Mouse (Mus musculus) midbrain, embryonic 11.5 days (tissue): ENCODE data around the gene Stard7. TPM values are rescaled to one million over a fixed set of nuclear protein-coding genes. Genes with fewer than 3 reads are reported as not detected.

ENCODE experiments used
- ATAC-seq: fragments of 200-750 bp; cut with Nextera tagmentation; 2 replicates; pipeline ENCODE4 v1.8.0; 2017; ENCODE audit warnings: moderate TSS enrichment, moderate library complexity; ENCODE audit not compliant: low FRiP score
- DNase-seq: peaks from one replicate; pipeline ENCODE4 v3.0.0; 2015; ENCODE audit warnings: low spot score; ENCODE audit errors: missing footprints
- H3K27ac ChIP-seq: fragments of 300-500 bp; sonication (generic); 2 replicates; pipeline ENCODE4 v1.5.1; 2014; ENCODE audit warnings: low read depth, low read length
- H3K27me3 ChIP-seq: fragments of 300-500 bp; sonication (generic); 2 replicates; pipeline ENCODE4 v1.6.1; 2014; ENCODE audit warnings: mild to moderate bottlenecking, low read length, moderate library complexity, mixed read lengths; ENCODE audit not compliant: control insufficient read depth, insufficient read depth
- H3K36me3 ChIP-seq: fragments of 300-500 bp; sonication (generic); 2 replicates; pipeline ENCODE4 v1.6.1; 2014; ENCODE audit warnings: mild to moderate bottlenecking, low read length, moderate library complexity, mixed read lengths; ENCODE audit not compliant: control insufficient read depth, insufficient read depth
- H3K4me1 ChIP-seq: fragments of 300-500 bp; sonication (generic); 2 replicates; pipeline ENCODE4 v1.6.1; 2014; ENCODE audit warnings: low read length; ENCODE audit not compliant: control insufficient read depth, insufficient read depth
- H3K4me2 ChIP-seq: fragments of 300-500 bp; sonication (generic); 2 replicates; pipeline ENCODE4 v1.6.1; 2014; ENCODE audit warnings: mild to moderate bottlenecking, moderate library complexity
- H3K4me3 ChIP-seq: fragments of 300-500 bp; sonication (generic); 2 replicates; pipeline ENCODE4 v1.5.1; 2014; ENCODE audit warnings: low read depth, low read length
- H3K9ac ChIP-seq: fragments of 300-500 bp; sonication (generic); 2 replicates; pipeline ENCODE4 v1.6.1; 2014; ENCODE audit warnings: low read length
- H3K9me3 ChIP-seq: fragments of 300-500 bp; sonication (generic); 2 replicates; pipeline ENCODE4 v1.6.1; 2016; ENCODE audit warnings: low read length; ENCODE audit not compliant: control insufficient read depth
- WGBS: fragments of 180-500 bp; shearing (Covaris S2); extraction: QIAGEN DNeasy Blood & Tissue Kit; methylation state at CpG from one replicate; pipeline ENCODE4 v1.1.7; 2014; 5-methylcytosine and 5-hydroxymethylcytosine counted together
- polyA plus RNA-seq: library from polyadenylated mRNA; unstranded; fragments of >200 nt; fragmentation: Nextera tagmentation; extraction: Ambion mirVana; gene quantifications from 2 replicates; pipeline ENCODE4 v1.2.1, GENCODE M21; 2014

The Stard7 gene
- polyA plus RNA-seq, 1 experiment from 2014 or later, result 86.4 TPM

- H3K9me3 ChIP-seq, result no peaks in the 10 kb centered on the region
- H3K27ac ChIP-seq, result no peak overlapping the region
- H3K4me3 ChIP-seq, result no peak overlapping the region
- H3K36me3 ChIP-seq, result no peaks in the 10 kb centered on the region
- ATAC-seq (no peak), DNase-seq (no peak)
- H3K4me1 ChIP-seq, result peaks cover 5% of the 10 kb centered on the region
- WGBS, result 62% methylated on average over 7 of the region's 7 CpGs
- H3K9ac ChIP-seq, result no peak overlapping the region
- H3K27me3 ChIP-seq, result peaks cover 24% of the 10 kb centered on the region
- no peak overlapping the region for H3K4me2 ChIP-seq
Observed at GRCm38 (mm10) chr2:127338012-127338411, 68.0 kb downstream of the Stard7 start.

- WGBS, result 80% methylated on average over 4 of the region's 4 CpGs
- DNase-seq, result no peak
- Histone ChIP-seq H3K27ac (no peak within 1 kb of the TSS), H3K9ac (no peak within 1 kb of the TSS), H3K9me3 (no peaks in the 10 kb centered on the region), H3K27me3 (peaks cover 24% of the 10 kb centered on the region), H3K36me3 (no peaks in the 10 kb centered on the region), H3K4me1 (peaks cover 5% of the 10 kb centered on the region), H3K4me3 (no peak within 1 kb of the TSS), H3K4me2 (no peak within 1 kb of the TSS)
- ATAC-seq, result no peak
Observed at GRCm38 (mm10) chr2:127338416-127338815, 68.4 kb downstream of the Stard7 start, which contains the start of gene Astl. Gene Astl, plus strand, starts transcription at chr2:127338639.

GRCm38 (mm10) chr2:127338833-127339232 is 68.8 kb downstream of the Stard7 start:
- Histone ChIP-seq H3K27me3 (peaks cover 24% of the 10 kb centered on the region), H3K9ac (no peak overlapping the region), H3K4me1 (peaks cover 5% of the 10 kb centered on the region), H3K27ac (no peak overlapping the region), H3K36me3 (no peaks in the 10 kb centered on the region), H3K9me3 (no peaks in the 10 kb centered on the region), H3K4me2 (no peak overlapping the region), H3K4me3 (no peak overlapping the region)
- WGBS, result 77% methylated on average over 4 of the region's 4 CpGs
- DNase-seq, result no peak
- ATAC-seq, result no peak

- no peak for ATAC-seq
- no peak overlapping the region for H3K4me2 ChIP-seq
- no peaks in the 10 kb centered on the region for H3K9me3 ChIP-seq
- no peaks in the 10 kb centered on the region for H3K36me3 ChIP-seq
- 85% methylated on average over 6 of the region's 6 CpGs for WGBS
- H3K4me1 ChIP-seq, result peaks cover 5% of the 10 kb centered on the region
- H3K27ac ChIP-seq, result no peak overlapping the region
- H3K4me3 ChIP-seq, result no peak overlapping the region
- DNase-seq, result no peak
- no peak overlapping the region for H3K9ac ChIP-seq
- peaks cover 24% of the 10 kb centered on the region for H3K27me3 ChIP-seq
Observed at GRCm38 (mm10) chr2:127339262-127339661, 69.2 kb downstream of the Stard7 start.

- H3K9ac ChIP-seq, result no peak overlapping the region
- ATAC-seq (peak; percentile 57), DNase-seq (peak; percentile 93)
- H3K4me3 ChIP-seq, result no peak overlapping the region
- peaks cover 12% of the 10 kb centered on the region for H3K27me3 ChIP-seq
- H3K9me3 ChIP-seq, result no peaks in the 10 kb centered on the region
- H3K4me1 ChIP-seq, result peaks cover 3% of the 10 kb centered on the region; the same call in 1 of the 2 replicates
- no peaks in the 10 kb centered on the region for H3K36me3 ChIP-seq
- H3K4me2 ChIP-seq, result no peak overlapping the region
- WGBS, result 26% methylated on average over 3 of the region's 3 CpGs
- no peak overlapping the region for H3K27ac ChIP-seq
Observed at GRCm38 (mm10) chr2:127341159-127341558, 71.1 kb downstream of the Stard7 start.

GRCm38 (mm10) chr2:127346334-127346733 is 76.3 kb downstream of the Stard7 start:
- H3K36me3 ChIP-seq, result no peaks in the 10 kb centered on the region
- WGBS, result 73% methylated on average over 1 of the region's 1 CpGs

GRCm38 (mm10) chr2:127347147-127347985 is 77.3 kb downstream of the Stard7 start:
- Histone ChIP-seq H3K4me3 (no peak overlapping the region), H3K9me3 (no peaks in the 10 kb centered on the region), H3K9ac (no peak overlapping the region), H3K27me3 (no peaks in the 10 kb centered on the region), H3K27ac (no peak overlapping the region), H3K4me1 (no peaks in the 10 kb centered on the region), H3K4me2 (no peak overlapping the region), H3K36me3 (no peaks in the 10 kb centered on the region)
- ATAC-seq (no peak), DNase-seq (no peak)
- WGBS, result 80% methylated on average over 13 of the region's 13 CpGs

More at GRCm38 (mm10) chr2:127346334-127346733, 76.3 kb downstream of the Stard7 start:
- Histone ChIP-seq H3K27me3 (no peaks in the 10 kb centered on the region), H3K9ac (no peak overlapping the region), H3K27ac (no peak overlapping the region), H3K9me3 (no peaks in the 10 kb centered on the region), H3K4me2 (no peak overlapping the region), H3K4me1 (no peaks in the 10 kb centered on the region), H3K4me3 (no peak overlapping the region)
- DNase-seq (no peak), ATAC-seq (no peak)

Other genes starting within 250 kb of the Stard7 start
- gene Blvra, start 199.6 kb upstream of the Stard7 start, polyA plus RNA-seq, result 20.7 and 23.2 TPM in 2 replicates
- 112 and 114 TPM in 2 replicates for gene Ncaph, start 136.3 kb upstream of the Stard7 start, polyA plus RNA-seq
- 12.3 and 12.6 TPM in 2 replicates for gene Itpripl1, start 126.8 kb upstream of the Stard7 start, polyA plus RNA-seq
- 3.2 and 3.5 TPM in 2 replicates for gene 1810024B03Rik, start 61.9 kb upstream of the Stard7 start, polyA plus RNA-seq
- gene Snrnp200, start 61.8 kb upstream of the Stard7 start, polyA plus RNA-seq, result 99.9 and 100 TPM in 2 replicates
- gene Ciao1, start 22.4 kb upstream of the Stard7 start, polyA plus RNA-seq, result 56.6 and 60.3 TPM in 2 replicates
- gene Tmem127, start 22.3 kb upstream of the Stard7 start, polyA plus RNA-seq, result 24.6 and 26.4 TPM in 2 replicates
- 3.4 and 4.4 TPM in 2 replicates for gene Dusp2, start 65.9 kb downstream of the Stard7 start, polyA plus RNA-seq
- not detected in 2 replicates for gene Astl, start 68.4 kb downstream of the Stard7 start, polyA plus RNA-seq
- gene Adra2b, start 93.0 kb downstream of the Stard7 start, polyA plus RNA-seq, result 2.8 and 2.9 TPM in 2 replicates
- 0.16 and 0.37 TPM in 2 replicates for gene Gpat2, start 155.0 kb downstream of the Stard7 start, polyA plus RNA-seq
- 26.6 and 28.9 TPM in 2 replicates for gene Fahd2a, start 174.3 kb downstream of the Stard7 start, polyA plus RNA-seq